Mouse (Mus musculus) adrenal gland, postnatal 4 days (tissue): Measurements from ENCODE around the gene Kri1. TPM values are rescaled to one million over a fixed set of nuclear protein-coding genes. Genes with fewer than 3 reads are reported as not detected.

Source experiments
- total RNA-seq, 2 experiments: library from RNA; stranded (reverse); gene quantifications; 2 replicates each; pipeline ENCODE4 v1.2.3; 2021

Gene Kri1
- total RNA-seq, 2 experiments from 2014 or later, result 40.2 to 41.8 TPM

Other genes with a start within 250 kb of the Kri1 start
- not detected for gene Zglp1, start 220.9 kb downstream of the Kri1 start, total RNA-seq
- gene Gm49373, start 214.9 kb downstream of the Kri1 start, total RNA-seq, result under 1 TPM in 1 of 2 experiments, not detected in 1; 0.64 TPM
- gene Fdx1l, start 214.4 kb downstream of the Kri1 start, total RNA-seq, result 10 to 100 TPM; 32.9 to 37.7 TPM
- 1 to 10 TPM; 3.1 to 3.9 TPM for gene Gm38431, start 196.0 kb downstream of the Kri1 start, total RNA-seq
- gene Raver1, start 196.0 kb downstream of the Kri1 start, total RNA-seq, result 10 to 100 TPM; 67.0 to 68.4 TPM
- 10 to 100 TPM; 18.9 to 19.2 TPM for gene Tyk2, start 156.7 kb downstream of the Kri1 start, total RNA-seq
- 100 to 1,000 TPM; 174 to 190 TPM for gene Cdc37, start 138.0 kb downstream of the Kri1 start, total RNA-seq
- 10 to 100 TPM in 1 of 2 experiments, 1 to 10 TPM in 1; 9.7 to 10.6 TPM for gene Pde4a, start 122.3 kb downstream of the Kri1 start, total RNA-seq
- gene Keap1, start 48.6 kb downstream of the Kri1 start, total RNA-seq, result 10 to 100 TPM; 46.6 to 50.8 TPM
- under 1 TPM; 0.20 to 0.28 TPM for gene S1pr5, start 39.5 kb downstream of the Kri1 start, total RNA-seq
- gene Atg4d, start 22.7 kb downstream of the Kri1 start, total RNA-seq, result 10 to 100 TPM; 33.4 to 38.7 TPM
- 10 to 100 TPM; 21.9 to 25.6 TPM for gene Cdkn2d, start 3.4 kb upstream of the Kri1 start, total RNA-seq
- gene Ap1m2, start 24.4 kb upstream of the Kri1 start, total RNA-seq, result 1 to 10 TPM in 1 of 2 experiments, not detected in 1; 3.4 TPM
- gene Slc44a2, start 32.7 kb upstream of the Kri1 start, total RNA-seq, result 10 to 100 TPM; 73.6 to 75.4 TPM
- gene Ilf3, start 79.9 kb upstream of the Kri1 start, total RNA-seq, result 100 to 1,000 TPM; 107 to 118 TPM
- gene Qtrt1, start 123.9 kb upstream of the Kri1 start, total RNA-seq, result 10 to 100 TPM; 34.0 to 35.3 TPM
- 100 to 1,000 TPM; 111 to 116 TPM for gene Dnm2, start 136.9 kb upstream of the Kri1 start, total RNA-seq
- 10 to 100 TPM; 37.3 to 37.8 TPM for gene Tmed1, start 222.3 kb upstream of the Kri1 start, total RNA-seq
- 1 to 10 TPM; 3.7 to 5.0 TPM for gene AB124611, start 238.2 kb upstream of the Kri1 start, total RNA-seq